Mouse (Mus musculus) urinary bladder, adult 2 months (tissue): ENCODE data around the gene Tcn2. TPM values are rescaled to one million over a fixed set of nuclear protein-coding genes. Genes with fewer than 3 reads are reported as not detected.
"Not testable (repeated sequence)": the region's sequence is repeated elsewhere in the genome, so short reads cannot be mapped to it uniquely, and the experiment has no call there.

ENCODE experiments used
- DNase-seq: peaks from one replicate; pipeline ENCODE4 v3.0.0; 2022; ENCODE audit warnings: low spot score
- polyA plus RNA-seq: library from polyadenylated mRNA; depleted of rRNA; stranded (reverse); fragments of >200 nt; gene quantifications from 2 replicates; pipeline ENCODE4 v1.2.3, GENCODE M21; 2012

The Tcn2 gene
- polyA plus RNA-seq, 1 experiment = 101 TPM

- peak; percentile 8 for DNase-seq
Measured at GRCm38 (mm10) chr11:3930931-3931330, 1.0 kb downstream of the Tcn2 start.

- no peak for DNase-seq
Measured at GRCm38 (mm10) chr11:3930019-3930418, 1.9 kb downstream of the Tcn2 start.

GRCm38 (mm10) chr11:3925916-3926315 lies 6.0 kb downstream of the Tcn2 start:
- DNase-seq = peak; percentile 9

- no peak for DNase-seq
Measured at GRCm38 (mm10) chr11:3922731-3923130, 9.2 kb downstream of the Tcn2 start.

- no peak for DNase-seq
Measured at GRCm38 (mm10) chr11:3922115-3922514, 9.8 kb downstream of the Tcn2 start.

GRCm38 (mm10) chr11:3921281-3921850 lies 10.6 kb downstream of the Tcn2 start:
- no peak for DNase-seq

- no peak for DNase-seq
Measured at GRCm38 (mm10) chr11:3920476-3920875, 11.5 kb downstream of the Tcn2 start.

- no peak for DNase-seq
Measured at GRCm38 (mm10) chr11:3918738-3919137, 13.2 kb downstream of the Tcn2 start.

GRCm38 (mm10) chr11:3914109-3914840 lies 17.7 kb downstream of the Tcn2 start, which contains the start of gene Slc35e4:
TSS of gene Slc35e4 (minus strand) at chr11:3914664.
- DNase-seq = peak; percentile 78

- peak; percentile 90 for DNase-seq
Measured at GRCm38 (mm10) chr11:3913316-3914108, 18.4 kb downstream of the Tcn2 start.

GRCm38 (mm10) chr11:3912875-3913271 lies 19.1 kb downstream of the Tcn2 start:
- peak; percentile 42 for DNase-seq

- DNase-seq = no peak
Measured at GRCm38 (mm10) chr11:3912100-3912874, 19.7 kb downstream of the Tcn2 start.

- DNase-seq = not testable (repeated sequence)
Measured at GRCm38 (mm10) chr11:3911440-3911839, 20.5 kb downstream of the Tcn2 start.

- no peak for DNase-seq
Measured at GRCm38 (mm10) chr11:3910513-3911310, 21.2 kb downstream of the Tcn2 start.

GRCm38 (mm10) chr11:3909236-3909635 lies 22.7 kb downstream of the Tcn2 start:
- DNase-seq = no peak

GRCm38 (mm10) chr11:3905446-3905845 lies 26.5 kb downstream of the Tcn2 start:
- no peak for DNase-seq

GRCm38 (mm10) chr11:3904673-3905072 lies 27.3 kb downstream of the Tcn2 start:
- DNase-seq = no peak

GRCm38 (mm10) chr11:3903046-3903445 lies 28.9 kb downstream of the Tcn2 start:
- no peak for DNase-seq

GRCm38 (mm10) chr11:3902516-3902915 lies 29.4 kb downstream of the Tcn2 start:
- no peak for DNase-seq

GRCm38 (mm10) chr11:3900296-3900695 lies 31.7 kb downstream of the Tcn2 start:
- DNase-seq = no peak

- DNase-seq = no peak
Measured at GRCm38 (mm10) chr11:3895933-3896332, 36.0 kb downstream of the Tcn2 start.
